Mouse (Mus musculus) G1E (cell line): ENCODE data around the gene Rnf207. TPM values are rescaled to one million over a fixed set of nuclear protein-coding genes. Genes with fewer than 3 reads are reported as not detected.

ENCODE experiments used
- ATAC-seq: 2 replicates; pipeline ENCODE4 v1.8.0; 2016; ENCODE audit warnings: mild to moderate bottlenecking; ENCODE audit not compliant: insufficient number of reproducible peaks, poor library complexity, low FRiP score, severe bottlenecking; ENCODE audit errors: extremely low read depth
- DNase-seq: peaks from one replicate; pipeline ENCODE4 v3.0.0; 2012; ENCODE audit warnings: low spot score
- H3K27me3 ChIP-seq: 2 replicates; pipeline ENCODE4 v1.6.1; 2012; ENCODE audit warnings: mild to moderate bottlenecking, low read length, inconsistent platforms; ENCODE audit not compliant: insufficient read depth
- H3K36me3 ChIP-seq: replicated peaks from 2 replicates; pipeline ENCODE3; 2012; ENCODE audit warnings: mild to moderate bottlenecking, inconsistent platforms
- H3K4me1 ChIP-seq: 2 replicates; pipeline ENCODE4 v1.6.1; 2012; ENCODE audit warnings: low read depth, low read length, inconsistent platforms, mixed read lengths; ENCODE audit not compliant: insufficient read depth
- H3K4me3 ChIP-seq: 2 replicates; pipeline ENCODE4 v1.5.1; 2012; ENCODE audit warnings: low read depth, mild to moderate bottlenecking, inconsistent platforms, low read length, moderate library complexity, mixed read lengths
- H3K9me3 ChIP-seq: replicated peaks from 2 replicates; pipeline ENCODE4 v1.6.1; 2012; ENCODE audit warnings: inconsistent platforms
- CTCF ChIP-seq: IDR thresholded peaks from 2 replicates; pipeline ENCODE4 v1.5.1; 2012; ENCODE audit warnings: low read depth, low read length, inconsistent platforms, mixed read lengths
- GATA1 ChIP-seq: IDR thresholded peaks from 2 replicates; pipeline ENCODE4 v1.6.1; 2012; ENCODE audit warnings: borderline replicate concordance, low read length, inconsistent platforms, mixed read lengths
- GATA2 ChIP-seq: IDR thresholded peaks from 2 replicates; pipeline ENCODE4 v1.6.1; 2012; ENCODE audit warnings: low read depth, low read length, inconsistent platforms, borderline replicate concordance
- POLR2AphosphoS5 ChIP-seq: IDR thresholded peaks from 2 replicates; pipeline ENCODE4 v1.6.1; 2012; ENCODE audit warnings: low read depth, low read length, inconsistent platforms; ENCODE audit not compliant: insufficient replicate concordance
- TAL1 ChIP-seq: conservative IDR thresholded peaks from 2 replicates; pipeline ENCODE4 v1.6.1; 2012; ENCODE audit warnings: low read depth, low read length, inconsistent platforms, mixed read lengths
- polyA plus RNA-seq: library from polyadenylated mRNA; stranded (reverse); fragments of >175 nt; gene quantifications from 2 replicates; pipeline ENCODE4 v1.2.3, GENCODE M21; 2012
- total RNA-seq, 2 experiments: library from RNA; stranded (forward) in 1 of 2; stranded (reverse) in 1 of 2; fragments of 200-1000 nt in 1 of 2; fragments of >200 nt in 1 of 2; fragmentation: Nextera tagmentation in 1 of 2; gene quantifications; 2 replicates each; pipeline ENCODE4 v1.2.3; 2014 to 2017

Rnf207 gene
- total and polyA plus RNA-seq, 3 experiments, result 0.11 TPM; not detected in 2

DNA sequence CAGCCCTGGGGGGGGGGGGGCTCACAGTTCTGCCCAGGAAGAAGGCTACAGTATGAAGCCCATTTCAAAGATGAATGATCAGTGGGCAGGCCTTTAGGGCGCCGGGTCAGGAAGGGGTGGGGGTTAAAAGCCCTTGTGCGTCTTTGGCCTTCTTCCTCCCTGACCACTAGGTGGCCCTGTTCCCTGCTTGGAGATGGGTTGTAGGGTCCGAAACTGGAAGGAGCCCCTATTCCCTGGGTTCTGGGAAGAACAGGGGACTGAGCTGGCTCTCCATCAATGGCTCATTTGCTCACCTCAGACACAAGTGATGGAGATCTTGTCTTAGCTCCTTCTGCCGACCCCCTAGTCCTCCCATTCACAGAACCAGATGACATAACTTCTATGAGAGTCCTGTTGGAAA is 24.5 kb upstream of the Rnf207 start:
- TF ChIP-seq CTCF (no peak), TAL1 (no peak), GATA2 (no peak), POLR2AphosphoS5 (no peak), GATA1 (no peak)
- no peak for ATAC-seq
- no peaks in the 10 kb centered on the region for H3K27me3 ChIP-seq

GRCm38 (mm10) chr4:152340584-152341284 is 21.9 kb upstream of the Rnf207 start:
- Histone ChIP-seq H3K4me1 (no peaks in the 10 kb centered on the region), H3K27me3 (no peaks in the 10 kb centered on the region), H3K36me3 (peaks cover under 1% of the 10 kb centered on the region), H3K9me3 (peaks cover 80% of the 10 kb centered on the region), H3K4me3 (no peak overlapping the region)
- ATAC-seq (no peak), DNase-seq (no peak)
- TF ChIP-seq CTCF (no peak), GATA2 (no peak), GATA1 (no peak), TAL1 (no peak), POLR2AphosphoS5 (no peak)

More for the DNA sequence above, 24.5 kb upstream of the Rnf207 start:
- Histone ChIP-seq H3K4me1 (no peaks in the 10 kb centered on the region), H3K36me3 (no peaks in the 10 kb centered on the region), H3K4me3 (no peak overlapping the region), H3K9me3 (peaks cover 91% of the 10 kb centered on the region)
- DNase-seq, result no peak

- no peak overlapping the region for H3K4me3 ChIP-seq
Measured at GRCm38 (mm10) chr4:152339293-152339790, 20.5 kb upstream of the Rnf207 start.

DNA sequence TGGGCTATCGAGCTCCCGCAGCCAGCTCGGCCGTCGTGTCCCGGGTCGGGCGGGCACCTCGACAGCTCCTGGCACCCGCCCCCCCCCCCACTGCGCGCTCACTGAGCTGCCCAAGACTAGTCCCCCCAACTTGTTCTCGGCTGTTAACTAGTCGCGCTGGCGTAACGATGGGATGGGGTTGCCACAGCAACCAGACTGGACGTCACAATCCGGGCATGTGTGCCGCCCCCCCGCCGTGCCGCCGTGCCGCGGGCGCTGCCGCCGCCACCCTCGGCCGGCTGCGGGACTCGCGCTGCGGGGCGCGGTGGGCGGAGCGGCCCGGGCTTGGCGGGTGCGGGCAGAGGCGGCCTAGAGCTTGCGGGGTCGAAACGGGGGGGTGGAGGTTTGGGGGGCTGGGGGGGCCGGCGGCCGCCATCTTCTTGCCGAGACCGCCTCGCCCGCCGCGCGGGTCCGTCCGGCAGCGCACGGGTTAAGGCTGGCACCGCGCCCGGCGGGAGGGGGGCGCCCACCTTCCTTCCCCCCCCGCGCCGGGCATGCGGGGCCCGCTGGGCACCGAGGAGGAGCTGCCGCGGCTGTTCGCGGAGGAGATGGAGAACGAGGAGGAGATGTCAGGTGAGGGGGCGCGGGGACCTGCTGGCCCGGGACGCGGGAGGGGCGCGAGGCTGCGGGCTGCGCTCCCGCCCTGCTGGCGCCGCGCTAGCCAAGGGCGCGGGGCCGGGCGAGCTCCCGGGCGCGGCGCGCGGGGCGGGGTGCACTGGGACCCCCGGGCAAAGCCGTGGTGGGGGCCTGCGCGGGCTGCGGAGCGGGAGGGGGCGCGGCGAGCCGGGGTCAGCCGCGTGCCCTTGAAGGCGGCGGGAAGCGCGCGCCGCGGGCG is 19.9 kb upstream of the Rnf207 start, which contains the start of gene Chd5:
Gene Chd5, plus strand, starts transcription at position 233 of the 874 bp plus-strand sequence.
- H3K4me1 ChIP-seq, result no peaks in the 10 kb centered on the region
- H3K9me3 ChIP-seq, result peaks cover 64% of the 10 kb centered on the region
- H3K27me3 ChIP-seq, result no peaks in the 10 kb centered on the region
- peaks cover 21% of the 10 kb centered on the region for H3K36me3 ChIP-seq
- TF ChIP-seq GATA2 (no peak), CTCF (no peak), POLR2AphosphoS5 (no peak), GATA1 (no peak), TAL1 (no peak)
- no peak within 1 kb of the TSS; the same call in 1 of the 2 replicates for H3K4me3 ChIP-seq
- DNase-seq (no peak), ATAC-seq (no peak)

More at GRCm38 (mm10) chr4:152339293-152339790, 20.5 kb upstream of the Rnf207 start:
- Histone ChIP-seq H3K27me3 (no peaks in the 10 kb centered on the region), H3K36me3 (peaks cover 14% of the 10 kb centered on the region), H3K4me1 (no peaks in the 10 kb centered on the region), H3K9me3 (peaks cover 67% of the 10 kb centered on the region)
- DNase-seq (no peak), ATAC-seq (no peak)
- TF ChIP-seq POLR2AphosphoS5 (no peak), CTCF (no peak), TAL1 (no peak), GATA1 (no peak), GATA2 (no peak)

- TF ChIP-seq POLR2AphosphoS5 (no peak), GATA2 (no peak), CTCF (no peak), TAL1 (no peak)
- ATAC-seq, result no peak
- Histone ChIP-seq H3K4me3 (no peak overlapping the region), H3K27me3 (no peaks in the 10 kb centered on the region), H3K4me1 (peaks cover 2% of the 10 kb centered on the region; the same call in 1 of the 2 replicates), H3K36me3 (peaks cover 30% of the 10 kb centered on the region), H3K9me3 (peaks cover 58% of the 10 kb centered on the region)
- no peak for DNase-seq
Measured at GRCm38 (mm10) chr4:152337772-152338171, 19.0 kb upstream of the Rnf207 start.

GRCm38 (mm10) chr4:152333587-152333986 is 14.8 kb upstream of the Rnf207 start:
- DNase-seq, result no peak
- no peak for ATAC-seq
- Histone ChIP-seq H3K27me3 (no peaks in the 10 kb centered on the region), H3K4me1 (peaks cover 24% of the 10 kb centered on the region), H3K4me3 (no peak overlapping the region), H3K9me3 (peaks cover 26% of the 10 kb centered on the region), H3K36me3 (peaks cover 71% of the 10 kb centered on the region)
- no peak for TF ChIP-seq POLR2AphosphoS5
- TF ChIP-seq CTCF, result no peak
- TF ChIP-seq GATA1, result no peak
- TF ChIP-seq TAL1, result no peak
- no peak for TF ChIP-seq GATA2
